Mouse (Mus musculus): ENCODE measurements around the gene Tpsg1.

The Tpsg1 gene

DNA sequence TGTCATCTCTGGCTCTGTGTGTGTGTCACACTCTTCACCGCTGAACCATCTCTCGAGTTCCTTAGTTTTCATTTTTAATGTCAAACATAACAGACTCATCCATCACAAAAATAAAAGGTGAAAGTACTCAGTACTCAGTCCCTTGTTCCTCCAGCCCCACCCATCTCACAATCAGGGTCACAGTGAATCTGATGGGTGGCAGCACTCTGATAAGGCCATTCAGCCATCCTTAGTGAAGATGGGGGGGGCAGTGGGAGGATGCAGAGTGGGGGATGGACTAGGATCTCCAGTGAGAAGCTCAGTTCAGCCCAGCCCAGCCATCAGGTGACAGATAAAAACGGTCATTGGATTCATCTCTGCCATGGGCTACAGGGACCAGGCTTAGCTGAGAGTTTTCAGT is at the start of gene Tpsg1:
Gene Tpsg1, plus strand, starts transcription at position 301 of the 400 bp plus-strand sequence.
- DNase-seq = no peak

DNA sequence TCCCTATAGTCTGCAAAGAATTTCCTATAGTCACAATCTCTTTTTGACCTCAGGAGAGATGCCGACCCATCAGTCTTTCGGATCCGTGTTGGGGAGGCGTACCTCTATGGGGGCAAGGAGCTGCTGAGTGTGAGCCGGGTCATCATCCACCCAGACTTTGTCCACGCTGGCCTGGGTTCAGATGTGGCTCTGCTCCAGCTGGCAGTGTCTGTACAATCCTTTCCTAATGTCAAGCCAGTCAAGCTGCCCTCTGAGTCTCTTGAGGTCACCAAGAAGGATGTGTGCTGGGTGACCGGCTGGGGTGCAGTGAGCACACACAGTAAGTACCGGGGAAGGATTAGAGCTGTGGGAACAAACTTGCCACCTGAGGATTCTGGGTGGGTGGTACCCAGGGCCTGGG is 48.3 kb upstream of the Tpsg1 start:
- no peak for DNase-seq

DNA sequence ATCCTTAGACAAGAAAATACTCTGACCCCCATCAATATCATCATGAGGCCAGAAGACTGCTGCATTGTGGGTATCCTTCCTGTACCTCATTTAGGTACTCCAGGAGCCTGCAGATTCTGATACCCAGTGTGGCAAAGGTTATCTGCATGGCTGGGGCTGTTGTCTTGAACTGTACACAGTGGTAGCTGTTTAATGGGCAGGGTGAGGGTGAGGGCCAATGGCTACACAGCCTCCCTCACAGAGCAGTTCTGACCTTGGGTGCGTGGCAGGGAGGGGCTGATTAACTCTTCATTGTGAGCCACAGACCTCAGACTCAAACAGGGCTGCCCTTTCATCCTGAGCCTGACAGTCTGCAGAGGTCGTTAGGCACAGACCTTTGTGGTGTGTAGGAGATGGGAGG is 46.1 kb upstream of the Tpsg1 start:
- DNase-seq = no peak

DNA sequence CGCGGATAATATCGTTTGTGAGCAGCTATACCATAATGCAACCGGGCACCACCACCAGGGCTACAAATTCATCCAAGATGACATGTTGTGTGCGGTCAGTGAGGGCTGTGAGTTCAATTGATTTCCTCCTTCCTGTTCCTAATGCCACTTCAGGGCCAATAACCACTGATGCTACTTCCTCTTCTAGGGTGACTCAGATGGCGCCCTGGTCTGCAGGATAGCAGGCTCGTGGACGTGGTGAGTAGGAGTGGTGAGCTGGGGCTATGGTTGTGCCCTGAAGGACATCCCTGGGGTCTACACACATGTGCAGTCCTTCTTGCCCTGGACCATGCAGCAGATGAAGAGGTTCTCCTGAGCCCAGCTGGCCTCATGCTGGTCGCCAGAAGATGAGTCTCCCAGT is 36.8 kb upstream of the Tpsg1 start:
- DNase-seq = no peak

DNA sequence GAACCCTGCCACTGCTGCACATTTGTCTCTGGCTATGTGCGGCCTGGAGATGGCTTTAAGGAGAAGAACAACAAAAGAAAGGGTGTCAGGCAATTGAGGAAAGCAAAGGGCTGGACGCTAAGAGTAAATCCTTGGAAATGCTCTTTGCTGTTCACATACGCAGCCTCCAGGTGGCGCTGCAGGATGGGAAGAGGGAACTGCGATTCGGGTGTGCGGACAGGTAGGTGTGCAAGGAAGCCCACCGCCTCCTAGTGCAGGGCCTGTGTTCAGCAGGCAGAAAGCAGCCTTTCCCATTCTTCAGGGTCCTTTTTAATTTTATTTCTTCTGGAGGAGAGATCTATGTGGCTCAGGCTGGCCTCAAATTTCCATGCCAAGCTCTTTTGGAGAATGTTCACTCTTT is 35.1 kb upstream of the Tpsg1 start:
- DNase-seq = peak; percentile 75

DNA sequence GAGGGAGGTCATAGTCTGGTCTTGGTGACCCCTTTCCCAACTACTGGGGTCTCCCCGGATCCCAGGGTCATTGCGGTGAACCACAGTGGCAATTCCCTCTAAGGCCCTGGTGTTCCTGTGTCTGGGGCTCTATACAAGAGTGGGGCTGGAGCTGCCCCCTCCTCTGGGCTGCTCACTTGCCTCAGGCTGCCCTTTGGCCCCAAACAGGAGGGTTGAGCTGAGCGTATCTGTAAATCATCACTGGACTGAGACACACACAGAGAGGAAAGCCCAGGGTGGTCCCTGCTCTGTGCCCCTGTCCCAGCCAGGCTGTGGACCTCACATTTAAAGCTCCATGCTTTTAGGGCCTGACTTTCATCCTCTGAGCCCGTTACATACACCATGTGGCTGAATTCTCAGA is 30.9 kb upstream of the Tpsg1 start:
- no peak for DNase-seq

DNA sequence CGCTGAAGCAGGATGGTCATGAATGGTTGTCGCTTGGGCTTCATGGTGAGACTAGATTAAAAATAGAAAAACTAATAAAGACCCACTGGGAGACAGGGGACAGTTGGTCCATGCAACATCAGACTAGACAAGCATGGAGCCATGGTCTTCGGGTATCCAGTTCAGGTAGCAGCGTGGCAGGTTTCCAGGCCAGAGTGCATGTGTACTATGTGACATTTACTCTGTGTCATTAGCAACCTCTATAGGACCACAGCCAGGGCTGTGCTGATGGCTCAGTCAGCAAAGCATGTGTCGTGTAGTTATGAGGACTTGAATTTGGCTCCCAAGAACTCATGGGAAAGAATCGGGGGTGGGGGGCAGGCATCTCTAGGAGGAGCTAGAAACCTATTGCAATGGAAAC is 29.1 kb upstream of the Tpsg1 start:
- DNase-seq = no peak

DNA sequence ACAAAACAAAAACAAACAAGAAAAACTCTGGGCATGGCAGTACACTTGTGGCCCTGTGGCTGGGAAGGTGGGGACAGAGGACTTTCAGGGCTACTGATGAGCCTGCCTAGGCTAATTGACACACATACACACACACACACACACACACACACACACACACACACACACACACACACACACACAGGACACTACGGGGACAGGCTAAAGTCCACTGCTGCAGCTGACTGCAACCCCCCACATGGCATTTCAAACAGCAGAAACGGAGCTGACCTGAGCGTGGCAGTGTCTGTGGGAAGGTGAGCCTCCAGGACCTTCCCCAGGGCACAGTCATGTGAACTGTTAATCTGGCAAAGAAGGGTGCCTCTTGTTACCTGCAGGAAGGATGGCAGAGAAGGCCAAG is 27.6 kb upstream of the Tpsg1 start:
- no peak for DNase-seq

DNA sequence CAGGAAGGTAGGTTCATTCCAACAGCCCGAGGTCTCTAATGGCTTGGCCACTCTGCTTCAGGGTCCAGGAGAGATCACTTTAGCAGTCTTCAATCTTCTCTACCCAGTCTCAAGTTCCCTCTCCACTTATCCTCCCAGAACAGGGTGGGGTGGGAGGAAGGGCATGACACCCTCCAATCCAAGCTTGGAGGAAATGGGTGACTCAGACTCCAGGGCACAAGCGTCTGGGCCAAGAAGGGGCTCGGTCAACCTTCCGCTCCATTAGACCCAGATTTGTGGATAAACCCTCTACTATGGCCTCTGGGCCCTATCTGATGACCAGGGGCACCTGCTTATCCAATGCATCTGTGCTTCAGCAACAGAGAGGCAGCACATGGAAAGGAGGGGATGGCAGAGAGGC is 23.6 kb upstream of the Tpsg1 start, which contains the start of gene Tpsab1:
Gene Tpsab1, minus strand, starts transcription at position 101 of the 400 bp plus-strand sequence.
- DNase-seq = no peak

DNA sequence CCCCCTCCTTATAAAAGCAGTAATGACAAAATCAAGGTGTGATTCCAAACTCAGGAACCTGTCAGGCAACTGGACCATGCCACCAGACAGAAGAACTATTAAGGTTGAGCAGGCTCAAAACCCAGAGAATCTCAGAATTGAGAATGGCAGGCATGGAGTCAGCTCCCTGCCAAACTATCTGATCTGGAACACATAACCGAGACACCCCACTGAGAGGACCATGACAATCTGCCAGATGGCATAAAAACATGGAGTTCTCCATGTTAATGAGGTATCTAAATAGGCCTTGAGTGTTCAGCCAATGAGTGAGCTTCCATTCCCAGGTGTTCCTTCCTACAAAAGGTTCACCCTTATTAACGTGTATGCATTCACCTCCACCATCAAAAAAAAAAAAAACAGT is 7.8 kb upstream of the Tpsg1 start:
- DNase-seq = no peak

DNA sequence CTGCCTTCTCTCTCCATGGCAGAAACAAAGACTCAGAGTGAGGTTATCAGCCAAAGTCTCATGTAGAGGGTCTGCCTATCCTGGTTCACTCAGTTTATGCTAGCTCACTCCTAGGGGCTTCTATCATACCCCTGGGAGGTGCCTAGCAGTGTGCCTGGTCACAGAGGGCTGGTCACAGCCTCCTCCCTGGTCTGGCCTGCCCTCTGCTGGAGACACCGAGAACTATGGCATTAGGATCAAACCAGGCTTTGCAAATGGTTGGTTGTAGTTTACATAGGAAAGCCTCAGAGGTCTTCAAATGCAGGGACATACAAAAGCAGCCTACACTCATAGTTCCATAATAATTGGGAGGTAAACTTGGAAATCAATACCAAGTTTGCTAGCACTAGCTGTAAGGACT is 5.3 kb upstream of the Tpsg1 start:
- peak; percentile 62 for DNase-seq

DNA sequence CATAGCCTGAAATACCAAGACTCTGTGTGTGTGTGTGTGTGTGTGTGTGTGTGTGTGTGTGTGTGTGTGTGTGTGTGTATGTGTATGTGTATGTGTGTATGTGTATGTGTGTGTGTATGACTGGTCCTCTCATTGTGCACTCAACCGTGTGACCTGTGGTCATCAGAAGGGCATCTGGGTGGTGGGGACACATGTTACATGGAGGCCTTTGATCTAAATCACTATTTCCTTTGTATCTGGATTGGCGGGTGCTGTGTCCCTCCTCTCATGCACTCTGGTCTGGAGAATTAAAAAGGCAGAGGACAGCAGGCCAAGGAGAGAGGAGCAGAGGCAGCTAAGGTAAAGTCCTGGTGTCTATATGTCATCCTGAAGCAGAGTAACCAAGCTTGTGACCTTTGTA is 3.1 kb upstream of the Tpsg1 start, which contains the start of gene Tpsb2:
Gene Tpsb2, plus strand, starts transcription at position 301 of the 400 bp plus-strand sequence.
- no peak for DNase-seq

DNA sequence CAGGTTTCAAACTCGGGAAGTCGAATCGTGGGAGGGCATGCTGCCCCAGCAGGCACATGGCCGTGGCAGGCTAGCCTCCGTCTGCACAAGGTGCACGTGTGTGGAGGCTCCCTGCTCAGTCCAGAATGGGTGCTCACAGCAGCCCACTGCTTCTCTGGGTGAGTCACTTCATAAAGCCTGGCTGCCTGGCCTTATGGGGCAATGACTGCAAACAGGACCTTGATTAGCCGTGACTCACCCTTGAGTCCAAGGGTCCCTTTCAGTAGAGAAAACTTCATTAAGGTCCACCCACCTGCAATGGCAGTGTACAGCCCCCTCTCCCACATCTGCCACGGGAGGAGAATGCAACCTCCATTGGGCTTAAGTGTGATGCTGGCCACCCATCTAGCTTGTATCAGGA is 3.4 kb downstream of the Tpsg1 start:
- DNase-seq = no peak

DNA sequence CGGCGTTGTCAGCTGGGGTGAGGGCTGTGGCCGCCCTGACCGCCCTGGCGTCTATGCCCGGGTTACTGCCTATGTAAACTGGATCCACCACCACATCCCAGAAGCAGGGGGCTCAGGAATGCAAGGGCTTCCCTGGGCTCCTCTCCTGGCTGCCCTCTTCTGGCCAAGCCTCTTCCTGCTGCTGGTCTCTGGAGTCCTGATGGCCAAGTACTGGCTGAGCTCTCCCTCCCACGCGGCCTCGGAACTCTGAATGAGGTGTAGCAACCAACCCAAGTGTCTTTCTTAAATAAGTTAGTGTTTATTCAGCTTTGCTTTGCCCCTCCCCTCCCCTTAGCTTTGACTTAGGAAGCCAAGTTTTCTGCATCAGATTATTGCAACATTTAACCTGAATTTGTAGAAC is 4.9 kb downstream of the Tpsg1 start:
- DNase-seq = peak; percentile 44

DNA sequence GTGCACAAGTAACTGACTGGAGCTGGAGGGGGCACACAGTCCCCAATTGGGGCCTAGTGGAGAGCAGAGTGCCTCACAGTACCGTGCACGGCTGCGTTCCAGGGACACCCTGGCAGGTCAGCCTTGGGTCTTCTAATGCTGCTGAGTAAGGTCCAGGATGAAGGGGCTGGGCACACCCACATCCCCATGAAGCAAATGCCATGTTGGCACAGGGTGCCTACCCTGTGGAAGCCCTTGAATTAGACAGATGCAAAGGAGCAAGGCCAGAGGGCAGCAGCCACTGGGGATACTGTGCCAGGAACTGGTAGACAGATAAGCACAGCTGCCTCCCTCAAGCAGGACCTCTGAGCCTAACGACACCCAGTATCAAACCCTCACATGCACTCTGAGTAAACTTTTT is 25.5 kb downstream of the Tpsg1 start:
- no peak for DNase-seq

DNA sequence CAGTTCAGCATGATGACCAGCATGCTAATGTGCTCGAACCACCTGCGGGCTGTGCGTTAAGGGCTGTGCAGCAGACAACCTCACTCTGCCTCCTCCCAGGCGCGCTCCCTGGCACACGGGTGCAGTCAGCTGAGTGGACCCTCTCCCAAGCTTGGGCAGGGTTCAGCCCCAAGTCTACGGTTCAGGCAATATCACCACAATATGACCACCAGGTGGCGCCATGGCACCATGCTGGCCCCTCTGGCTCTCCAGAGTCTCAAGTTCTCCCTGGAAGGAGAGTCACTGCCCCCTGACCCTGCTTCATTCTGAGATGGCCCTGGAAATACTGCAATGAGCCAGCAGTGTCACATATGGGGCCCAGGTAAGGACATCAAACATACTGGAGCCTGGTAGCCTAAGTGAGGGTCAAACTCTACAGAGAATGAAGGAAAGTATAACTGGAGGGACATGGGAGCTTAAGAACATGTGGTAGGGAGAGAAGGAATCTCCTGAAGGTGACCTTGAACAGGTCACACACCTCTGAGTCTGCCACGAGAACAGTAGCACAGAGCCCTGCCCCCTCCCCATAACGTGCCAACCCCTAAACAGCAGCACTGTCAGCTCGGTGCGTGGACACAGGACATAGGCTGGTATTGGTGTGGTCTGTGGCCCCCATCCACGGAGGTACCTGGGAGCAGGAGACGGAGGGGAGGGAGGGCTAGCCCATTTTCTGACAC is 28.9 kb downstream of the Tpsg1 start:
- peak; percentile 84 for DNase-seq

DNA sequence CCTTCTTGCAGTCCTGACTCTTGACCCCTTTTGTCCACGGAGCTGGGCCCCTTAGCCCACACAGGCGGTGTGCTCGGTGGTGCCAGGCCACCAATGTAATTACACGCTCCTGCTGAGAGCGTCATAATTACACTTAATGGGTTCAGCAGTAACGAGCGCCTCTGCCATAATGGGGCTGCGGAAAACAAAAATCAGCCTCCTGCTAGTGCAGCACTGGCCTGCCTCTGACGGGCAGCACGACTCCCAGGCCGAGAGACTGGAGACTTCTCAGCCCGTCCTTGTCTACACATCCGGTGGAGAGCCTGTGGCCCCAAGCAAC is 29.4 kb downstream of the Tpsg1 start:
- no peak for DNase-seq

DNA sequence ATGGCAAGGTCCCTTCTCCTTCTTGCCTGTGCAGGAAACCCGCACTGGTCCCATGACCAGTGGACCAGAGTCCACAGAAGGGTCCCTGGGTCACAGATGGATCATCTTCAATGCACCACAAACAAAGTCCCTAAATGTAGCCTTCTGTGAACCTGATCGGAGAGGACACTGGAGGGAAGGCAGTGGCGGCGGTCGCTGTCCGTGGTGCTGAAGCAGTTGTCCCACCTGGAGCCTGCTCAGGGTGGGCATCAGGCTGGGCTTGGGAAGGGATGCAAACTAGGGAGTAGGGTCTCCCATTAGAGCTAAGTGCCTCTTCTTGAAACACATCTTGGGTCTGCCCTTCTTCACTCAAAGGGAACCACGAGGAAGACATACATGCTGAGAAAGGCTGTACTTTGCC is 31.4 kb downstream of the Tpsg1 start:
- no peak for DNase-seq

DNA sequence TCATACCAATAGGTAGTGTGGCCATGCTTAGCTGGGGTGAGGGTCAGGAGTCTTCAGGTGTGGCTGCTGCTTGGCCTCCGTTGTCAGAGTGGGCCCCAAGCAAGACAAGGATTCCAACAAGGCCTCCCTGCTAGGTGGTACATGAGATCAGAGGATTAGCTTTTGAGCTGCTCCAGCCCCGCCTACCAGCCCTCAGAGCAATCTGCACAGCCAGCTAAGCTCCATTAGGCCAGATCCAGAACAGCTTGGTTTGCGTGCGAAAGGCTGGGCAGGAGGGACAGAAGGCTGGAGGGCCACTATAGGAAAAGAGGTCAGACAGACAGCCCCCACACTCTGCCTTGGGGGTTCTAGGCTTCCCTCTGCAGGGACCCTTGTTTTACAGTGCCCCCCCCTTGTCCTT is 32.4 kb downstream of the Tpsg1 start:
- no peak for DNase-seq

DNA sequence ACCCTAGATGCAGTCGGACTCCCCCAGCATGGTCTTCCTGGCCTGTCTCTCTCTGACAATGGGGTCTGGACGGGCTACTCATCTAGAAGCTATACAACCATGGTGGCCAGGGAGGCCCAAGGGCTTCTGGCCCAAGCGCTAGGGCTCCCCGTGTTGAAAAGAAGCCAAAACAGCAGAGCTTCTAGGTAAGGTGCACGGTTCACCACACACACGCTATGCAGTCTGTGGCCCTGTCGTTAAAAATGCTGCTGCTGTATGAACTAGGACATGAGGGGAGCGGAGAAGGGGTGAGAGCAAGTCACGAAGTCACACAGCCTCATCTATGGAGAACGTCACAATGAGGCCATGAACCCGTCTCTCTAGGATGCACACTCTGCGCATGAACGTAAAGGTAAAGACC is 33.2 kb downstream of the Tpsg1 start:
- DNase-seq = no peak

DNA sequence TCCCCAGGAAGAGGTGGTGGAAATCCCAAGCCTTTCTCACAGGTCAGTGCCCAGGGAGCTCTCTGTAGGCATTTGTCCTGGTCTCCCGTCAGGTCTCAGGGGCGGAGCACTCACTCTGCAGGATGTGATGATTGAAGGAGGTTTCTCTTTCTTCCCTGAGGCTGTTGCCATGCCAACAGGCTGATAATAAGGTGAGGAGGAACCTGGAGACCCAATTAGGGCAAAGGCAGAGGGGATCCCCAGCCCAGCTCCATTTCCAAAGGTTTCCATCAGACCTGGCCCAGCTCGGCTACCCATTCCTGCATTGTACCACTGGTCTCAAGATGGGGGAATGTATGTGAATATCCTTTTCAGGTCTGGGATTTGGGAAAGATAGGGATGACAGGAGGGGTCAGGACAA is 35.1 kb downstream of the Tpsg1 start:
- DNase-seq = no peak

DNA sequence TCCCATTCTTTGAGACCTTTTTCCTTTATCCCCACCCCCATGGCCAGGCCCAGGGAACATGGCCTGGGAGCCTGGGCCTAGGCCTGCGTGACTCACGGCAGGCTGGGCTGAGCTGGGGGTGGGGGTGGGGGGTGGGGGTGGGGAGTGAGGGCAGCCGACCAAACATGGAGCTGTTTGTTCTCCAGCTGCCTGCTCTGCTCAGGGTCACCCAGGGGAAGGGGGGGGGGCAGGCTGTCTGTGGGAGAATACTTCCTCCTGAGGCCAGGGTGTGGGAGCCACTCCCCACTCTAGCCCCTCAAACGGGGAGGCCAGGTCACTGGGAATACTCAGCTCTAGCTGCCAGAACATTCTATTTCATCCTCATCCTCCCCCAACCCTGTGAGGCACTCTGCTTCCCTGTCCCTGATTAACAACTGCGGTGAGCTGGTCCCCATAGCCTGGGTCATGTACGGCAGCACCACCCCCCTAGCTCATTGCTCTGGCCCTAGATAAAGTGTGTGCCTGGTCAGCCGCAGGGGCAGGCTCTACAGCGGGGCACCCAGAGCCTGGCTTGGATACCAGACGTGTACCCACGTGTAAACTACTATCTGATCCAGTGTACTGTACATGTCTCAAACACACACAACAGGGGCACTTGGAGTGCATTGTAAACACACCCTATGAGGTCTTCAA is 36.3 kb downstream of the Tpsg1 start:
- DNase-seq = no peak

DNA sequence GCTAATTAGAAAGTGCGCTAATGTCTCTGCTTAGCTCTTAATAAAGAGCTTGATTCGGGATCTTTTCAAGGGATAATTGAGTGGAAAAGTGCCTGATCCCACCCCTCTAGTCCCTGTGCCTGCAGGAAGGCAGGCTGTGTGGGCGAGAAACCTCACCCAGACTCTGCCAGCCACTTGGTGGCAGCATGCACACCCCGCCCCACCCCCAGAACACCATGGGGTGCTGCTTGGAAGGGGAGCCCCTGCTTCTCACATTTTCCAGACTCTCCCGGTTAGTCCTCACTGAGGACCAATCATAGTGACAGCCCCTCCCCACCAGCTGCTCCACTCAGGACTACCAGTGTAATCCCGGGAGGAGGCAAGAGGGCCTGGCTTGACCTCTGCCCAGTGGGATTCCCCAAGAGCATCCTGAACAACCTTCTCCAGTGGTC is 37.0 kb downstream of the Tpsg1 start:
- peak; percentile 66 for DNase-seq

DNA sequence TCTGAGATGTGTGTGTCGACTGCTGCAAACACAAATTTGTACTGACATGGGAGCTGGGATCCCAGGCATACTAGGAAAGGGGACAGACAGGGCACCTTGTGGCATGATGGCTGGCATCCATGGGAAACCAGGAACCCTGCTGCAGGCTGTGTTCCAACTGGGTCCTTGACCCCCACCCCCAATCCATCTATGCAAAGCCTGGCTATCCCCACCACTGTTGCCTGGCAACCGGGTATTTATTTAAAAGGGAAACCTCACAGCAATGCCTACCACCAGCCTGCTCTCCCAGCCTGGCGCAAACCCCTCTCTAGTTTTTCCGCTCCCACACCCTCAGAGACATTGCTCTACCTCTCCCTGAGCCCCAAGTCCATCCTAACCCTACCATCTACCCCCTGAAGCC is 38.3 kb downstream of the Tpsg1 start:
- DNase-seq = peak; percentile 32
